Mouse (Mus musculus) liver, adult 2 months (tissue): ENCODE results near the gene Tmem26. TPM values are rescaled to one million over a fixed set of nuclear protein-coding genes. Genes with fewer than 3 reads are reported as not detected.

ENCODE experiments used
- DNase-seq: peaks from one replicate; pipeline ENCODE4 v3.0.0-alpha.2; 2011; ENCODE audit warnings: low read depth, low spot score; ENCODE audit errors: extremely low read depth
- H3K27ac ChIP-seq: fragments of 200-500 bp; replicated peaks from 2 replicates; pipeline ENCODE4 v1.5.1; 2012; ENCODE audit warnings: low read depth, mild to moderate bottlenecking, control low read depth, inconsistent platforms, low read length; ENCODE audit not compliant: insufficient read depth
- H3K27me3 ChIP-seq: fragments of 200-500 bp; 2 replicates; pipeline ENCODE4 v1.6.1; 2012; ENCODE audit warnings: mild to moderate bottlenecking, moderate library complexity, low read length, inconsistent platforms; ENCODE audit not compliant: control insufficient read depth, insufficient read depth
- H3K36me3 ChIP-seq: fragments of 200-500 bp; 2 replicates; pipeline ENCODE4 v1.6.1; 2012; ENCODE audit warnings: low read length, inconsistent platforms; ENCODE audit not compliant: control insufficient read depth, insufficient read depth
- H3K4me1 ChIP-seq: fragments of 200-500 bp; 2 replicates; pipeline ENCODE4 v1.6.1; 2011; ENCODE audit warnings: low read length; ENCODE audit not compliant: control insufficient read depth, insufficient read depth
- H3K4me3 ChIP-seq: fragments of 200-500 bp; 2 replicates; pipeline ENCODE4 v1.5.1; 2011; ENCODE audit warnings: low read depth, mild to moderate bottlenecking, control low read depth, low read length, moderate library complexity; ENCODE audit not compliant: insufficient read depth
- H3K79me2 ChIP-seq: fragments of 200-500 bp; 2 replicates; pipeline ENCODE4 v1.6.1; 2012; ENCODE audit warnings: inconsistent platforms, mild to moderate bottlenecking, low read length, moderate library complexity; ENCODE audit not compliant: control insufficient read depth, insufficient read depth
- H3K9ac ChIP-seq: fragments of 200-500 bp; 2 replicates; pipeline ENCODE4 v1.6.1; 2012; ENCODE audit warnings: low read depth, mild to moderate bottlenecking, control low read depth, inconsistent platforms, low read length
- CTCF ChIP-seq: fragments of 200-500 bp; IDR thresholded peaks from 2 replicates; pipeline ENCODE4 v1.5.1; 2011; ENCODE audit warnings: low read depth, low read length, control low read depth
- POLR2A ChIP-seq: fragments of 200-500 bp; IDR thresholded peaks from 2 replicates; pipeline ENCODE4 v1.6.1; 2011; ENCODE audit warnings: low read length, control low read depth; ENCODE audit not compliant: insufficient read depth; ENCODE audit errors: extremely low read depth
- WGBS: fragments of 180-500 bp; shearing (Covaris S2); methylation state at CpG from one replicate; pipeline ENCODE4 v1.1.7; 2018; 5-methylcytosine and 5-hydroxymethylcytosine counted together
- polyA plus RNA-seq: library from polyadenylated mRNA; depleted of rRNA; stranded (reverse); fragments of >200 nt; gene quantifications from 2 replicates; pipeline ENCODE4 v1.2.3, GENCODE M21; 2012; rRNA removed
- total RNA-seq: library from RNA; depleted of rRNA; stranded (reverse); fragments of >200 nt; gene quantifications from 2 replicates; pipeline ENCODE4 v1.2.3, GENCODE M21; 2014; rRNA removed

The Tmem26 gene
- total and polyA plus RNA-seq, 2 experiments = 0.34 to 0.83 TPM

DNA sequence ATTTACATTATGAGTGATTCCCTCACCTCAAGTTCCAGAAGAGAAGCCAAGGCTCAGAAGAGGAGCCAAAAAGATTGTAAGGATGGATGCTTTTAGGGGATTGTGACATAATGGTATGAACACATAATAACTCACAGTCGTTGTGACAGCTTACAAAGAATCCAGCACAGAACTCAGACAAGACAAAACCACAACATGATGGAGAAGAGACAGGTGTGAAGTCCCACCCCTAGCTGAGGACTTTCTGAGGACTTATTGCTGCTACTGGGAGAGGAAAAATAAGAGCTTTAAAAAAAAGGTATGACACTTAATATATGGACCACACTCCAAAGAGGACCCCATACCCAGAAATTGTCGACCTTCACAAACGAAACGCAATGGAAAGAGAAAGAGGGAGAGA, 101.1 kb downstream of the Tmem26 start:
- DNase-seq = no peak
- no peak for TF ChIP-seq POLR2A
- no peak for TF ChIP-seq CTCF
- Histone ChIP-seq H3K27me3 (no peaks in the 10 kb centered on the region), H3K4me1 (no peaks in the 10 kb centered on the region), H3K36me3 (no peaks in the 10 kb centered on the region), H3K4me3 (no peak overlapping the region), H3K79me2 (no peaks in the 10 kb centered on the region), H3K27ac (no peak overlapping the region), H3K9ac (no peak overlapping the region)
- WGBS = 85% methylated on average over 4 of the region's 4 CpGs

Other genes starting within 250 kb of the Tmem26 start
- gene Cabcoco1, start 181.8 kb upstream of the Tmem26 start, total RNA-seq = 3.0 and 3.3 TPM in 2 replicates
- 1.0 and 1.4 TPM in 2 replicates for gene Cabcoco1, start 181.8 kb upstream of the Tmem26 start, polyA plus RNA-seq